Mouse (Mus musculus) C2C12 (cell line): Measurements from ENCODE around the gene Zmpste24.

Experiments used
- CTCF ChIP-seq: IDR thresholded peaks from one replicate; pipeline ENCODE4 v1.5.1; 2011; ENCODE audit not compliant: control insufficient read depth, insufficient read depth, insufficient read length
- MYOG ChIP-seq: IDR thresholded peaks from one replicate; pipeline ENCODE4 v1.6.1; 2011; ENCODE audit not compliant: control insufficient read depth, insufficient read length; ENCODE audit errors: extremely low read depth
- USF1 ChIP-seq: IDR thresholded peaks from one replicate; pipeline ENCODE4 v1.6.1; 2011; ENCODE audit warnings: low read depth, mild to moderate bottlenecking, control low read depth, moderate library complexity

DNA sequence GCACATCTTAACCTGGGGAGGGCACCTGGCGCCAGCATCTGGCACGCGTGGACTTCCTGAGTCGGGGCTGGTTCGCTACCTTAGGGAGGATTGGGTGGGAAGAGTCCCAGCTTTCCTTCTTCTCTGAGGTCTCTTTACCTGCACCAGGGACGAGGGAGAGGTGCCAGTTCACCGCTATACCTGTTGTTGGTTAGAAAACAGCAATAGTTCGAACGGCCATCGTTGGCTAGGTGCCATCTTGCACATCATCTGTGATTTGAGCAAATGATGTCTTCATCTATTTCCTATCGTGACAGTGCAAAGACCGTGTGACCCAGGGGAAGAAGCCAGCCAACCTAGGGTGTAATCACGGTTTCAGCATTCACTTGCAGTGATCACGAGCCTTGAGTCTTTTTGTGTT is 57.7 kb downstream of the Zmpste24 start:
- no peak for TF ChIP-seq CTCF
- no peak for TF ChIP-seq USF1
- TF ChIP-seq MYOG, result no peak
